Mouse (Mus musculus): ENCODE results near the gene Pate4. TPM values are rescaled to one million over a fixed set of nuclear protein-coding genes. Genes with fewer than 3 reads are reported as not detected.

Gene Pate4
- total and polyA plus RNA-seq, 3 experiments: not detected

Other genes starting within 250 kb of the Pate4 start
- gene Cdon, start 190.8 kb downstream of the Pate4 start, total RNA-seq (2012; rRNA removed): 1.9 and 2.3 TPM in 2 replicates
- gene Cdon, start 190.8 kb downstream of the Pate4 start, total RNA-seq (2014; rRNA removed): 1.8 TPM in 2 replicates
- gene Cdon, start 190.8 kb downstream of the Pate4 start, polyA plus RNA-seq (2012; ENCODE audit: insufficient read length, low read depth): 2.7 and 2.9 TPM in 2 replicates
- not detected in 2 replicates for gene Gm1113, start 93.7 kb downstream of the Pate4 start, total RNA-seq (2012; rRNA removed)
- gene Gm1113, start 93.7 kb downstream of the Pate4 start, total RNA-seq (2014; rRNA removed): not detected in 2 replicates
- not detected in 2 replicates for gene Gm1113, start 93.7 kb downstream of the Pate4 start, polyA plus RNA-seq (2012; ENCODE audit: insufficient read length, low read depth)
- gene Ddx25, start 53.4 kb downstream of the Pate4 start, total RNA-seq (2012; rRNA removed): 0.50 and 0.85 TPM in 2 replicates
- 0.44 and 0.68 TPM in 2 replicates for gene Ddx25, start 53.4 kb downstream of the Pate4 start, total RNA-seq (2014; rRNA removed)
- 0.33 and 0.46 TPM in 2 replicates for gene Ddx25, start 53.4 kb downstream of the Pate4 start, polyA plus RNA-seq (2012; ENCODE audit: insufficient read length, low read depth)
- gene Pus3, start 53.3 kb downstream of the Pate4 start, total RNA-seq (2012; rRNA removed): 18.0 and 22.5 TPM in 2 replicates
- gene Pus3, start 53.3 kb downstream of the Pate4 start, total RNA-seq (2014; rRNA removed): 40.8 and 45.2 TPM in 2 replicates
- gene Pus3, start 53.3 kb downstream of the Pate4 start, polyA plus RNA-seq (2012; ENCODE audit: insufficient read length, low read depth): 21.8 and 22.1 TPM in 2 replicates
- gene Pate2, start 41.7 kb downstream of the Pate4 start, total RNA-seq (2012; rRNA removed): 0.17 and 1.0 TPM in 2 replicates
- gene Pate2, start 41.7 kb downstream of the Pate4 start, total RNA-seq (2014; rRNA removed): 0.24 and 0.59 TPM in 2 replicates
- gene Pate2, start 41.7 kb downstream of the Pate4 start, polyA plus RNA-seq (2012; ENCODE audit: insufficient read length, low read depth): 0.41 and 0.68 TPM in 2 replicates
- gene Hyls1, start 41.5 kb downstream of the Pate4 start, total RNA-seq (2012; rRNA removed): 15.4 and 16.0 TPM in 2 replicates
- gene Hyls1, start 41.5 kb downstream of the Pate4 start, total RNA-seq (2014; rRNA removed): 18.9 and 21.5 TPM in 2 replicates
- gene Hyls1, start 41.5 kb downstream of the Pate4 start, polyA plus RNA-seq (2012; ENCODE audit: insufficient read length, low read depth): 18.3 and 20.2 TPM in 2 replicates
- gene Pate3, start 36.3 kb upstream of the Pate4 start, total RNA-seq (2012; rRNA removed): not detected in 2 replicates
- gene Pate3, start 36.3 kb upstream of the Pate4 start, total RNA-seq (2014; rRNA removed): not detected in 2 replicates
- not detected in 2 replicates for gene Pate3, start 36.3 kb upstream of the Pate4 start, polyA plus RNA-seq (2012; ENCODE audit: insufficient read length, low read depth)
- gene Pate1, start 75.4 kb upstream of the Pate4 start, total RNA-seq (2012; rRNA removed): not detected in 2 replicates
- gene Pate1, start 75.4 kb upstream of the Pate4 start, total RNA-seq (2014; rRNA removed): not detected in 2 replicates
- gene Pate1, start 75.4 kb upstream of the Pate4 start, polyA plus RNA-seq (2012; ENCODE audit: insufficient read length, low read depth): not detected in 2 replicates
- gene Gm17677, start 129.1 kb upstream of the Pate4 start, total RNA-seq (2012; rRNA removed): not detected in 2 replicates
- gene Gm17677, start 129.1 kb upstream of the Pate4 start, total RNA-seq (2014; rRNA removed): not detected in 2 replicates
- not detected in 2 replicates for gene Gm17677, start 129.1 kb upstream of the Pate4 start, polyA plus RNA-seq (2012; ENCODE audit: insufficient read length, low read depth)
- gene Gm17727, start 166.2 kb upstream of the Pate4 start, total RNA-seq (2012; rRNA removed): not detected in 2 replicates
- not detected in 2 replicates for gene Gm17727, start 166.2 kb upstream of the Pate4 start, total RNA-seq (2014; rRNA removed)
- gene Gm17727, start 166.2 kb upstream of the Pate4 start, polyA plus RNA-seq (2012; ENCODE audit: insufficient read length, low read depth): not detected in 2 replicates
- not detected in 2 replicates for gene Gm27235, start 178.2 kb upstream of the Pate4 start, total RNA-seq (2012; rRNA removed)
- not detected in 2 replicates for gene Gm27235, start 178.2 kb upstream of the Pate4 start, total RNA-seq (2014; rRNA removed)
- not detected in 2 replicates for gene Gm27235, start 178.2 kb upstream of the Pate4 start, polyA plus RNA-seq (2012; ENCODE audit: insufficient read length, low read depth)
- not detected in 2 replicates for gene D730048I06Rik, start 178.2 kb upstream of the Pate4 start, total RNA-seq (2012; rRNA removed)
- not detected in 2 replicates for gene D730048I06Rik, start 178.2 kb upstream of the Pate4 start, total RNA-seq (2014; rRNA removed)
- gene D730048I06Rik, start 178.2 kb upstream of the Pate4 start, polyA plus RNA-seq (2012; ENCODE audit: insufficient read length, low read depth): not detected in 2 replicates
- not detected in 2 replicates for gene 9230110F15Rik, start 232.2 kb upstream of the Pate4 start, total RNA-seq (2012; rRNA removed)
- gene 9230110F15Rik, start 232.2 kb upstream of the Pate4 start, total RNA-seq (2014; rRNA removed): not detected in 2 replicates
- not detected in 2 replicates for gene 9230110F15Rik, start 232.2 kb upstream of the Pate4 start, polyA plus RNA-seq (2012; ENCODE audit: insufficient read length, low read depth)